20 mouse cellular contexts compared by ENCODE assay signal in genomic region chr8:117852521-117852920, GRCm38 (mm10). TPM values are rescaled to one million over a fixed set of nuclear protein-coding genes. Genes with fewer than 3 reads are reported as not detected.
A peak's percentile ranks its signal among the peaks of the same experiment; 100 is the strongest.
DNase-seq lines count a peak whose midpoint lies in the region; ATAC-seq and TF ChIP-seq lines count a peak whose summit lies in the region.
"Had no signal": no experiment of that assay in that cellular context is flagged by ENCODE, and none has a peak within 500 bp of the region (broad histone marks: within the 10 kb centered on the region; RNA-seq: fewer than 3 reads in every experiment).

No protein-coding gene starts in this region.

- H3K4me2 ChIP-seq in kidney, embryonic 16.5 days (replicated peaks; ENCODE audit: low read depth, low read length) = no peak overlapping the region
- H3K4me2 ChIP-seq: embryonic facial prominence, embryonic 12.5 days; forebrain, embryonic 13.5 days; forebrain, embryonic 15.5 days had no signal

- H3K79me2 ChIP-seq in MEL (ENCODE audit: control insufficient read depth, insufficient read depth, low read length, poor library complexity) = no peaks in the 10 kb centered on the region

- no peak for ATAC-seq in kidney, embryonic 16.5 days (ENCODE audit: low FRiP score, low TSS enrichment)
- no peak for ATAC-seq in megakaryocyte progenitor cell, adult 5-6 weeks (replicated peaks; ENCODE audit: poor library complexity)
- ATAC-seq: activated CD4-positive, CD25-positive, alpha-beta regulatory T cell, adult 4 months; forebrain, embryonic 13.5 days; forebrain, embryonic 15.5 days; forebrain, postnatal 0 days; Patski had no signal

- H3K9me3 ChIP-seq in kidney, embryonic 16.5 days (ENCODE audit: low read length) = no peaks in the 10 kb centered on the region
- H3K9me3 ChIP-seq in MEL (replicated peaks; ENCODE audit: insufficient read depth, low read length) = no peaks in the 10 kb centered on the region
- H3K9me3 ChIP-seq: embryonic facial prominence, embryonic 10.5 days; embryonic facial prominence, embryonic 12.5 days; forebrain, embryonic 13.5 days; forebrain, embryonic 15.5 days had no signal

- H3K27ac ChIP-seq in kidney, embryonic 16.5 days (ENCODE audit: low read length) = no peak overlapping the region
- H3K27ac ChIP-seq in MEL (ENCODE audit: control insufficient read depth, low read depth, low read length) = peak overlapping the region; percentile 27; the same call in 1 of the 2 replicates
- H3K27ac ChIP-seq: embryonic facial prominence, embryonic 10.5 days; embryonic facial prominence, embryonic 12.5 days; forebrain, embryonic 13.5 days; forebrain, embryonic 15.5 days had no signal

- no peaks in the 10 kb centered on the region for H3K36me3 ChIP-seq in kidney, embryonic 16.5 days (ENCODE audit: insufficient read depth, low read length)
- peaks cover 0 to 17% of the 10 kb centered on the region in 2 experiments; a peak in 2 of 4 replicates for H3K36me3 ChIP-seq in MEL (ENCODE audit: control insufficient read depth in 1 of 2, insufficient read depth in 2 of 2, low read length in 2 of 2)
- H3K36me3 ChIP-seq: embryonic facial prominence, embryonic 10.5 days; embryonic facial prominence, embryonic 12.5 days; forebrain, embryonic 15.5 days had no signal

- no peak overlapping the region for H3K9ac ChIP-seq in kidney, embryonic 16.5 days (replicated peaks; ENCODE audit: low read length)
- no peak overlapping the region for H3K9ac ChIP-seq in MEL (ENCODE audit: control insufficient read depth, low read depth, low read length, poor library complexity, severe bottlenecking)
- H3K9ac ChIP-seq: embryonic facial prominence, embryonic 12.5 days; forebrain, embryonic 13.5 days; forebrain, embryonic 15.5 days; forebrain, postnatal 0 days had no signal

- TF ChIP-seq POLR2A in MEL (IDR thresholded peaks at IDR 0.05; ENCODE audit: control insufficient read depth in 1 of 2, insufficient read depth in 1 of 2, low read depth in 1 of 2, low read length in 2 of 2, poor library complexity in 1 of 2) = no peak

- H3K4me1 ChIP-seq in kidney, embryonic 16.5 days (ENCODE audit: insufficient read depth, low read length) = no peaks in the 10 kb centered on the region
- H3K4me1 ChIP-seq in MEL (ENCODE audit: control insufficient read depth in 1 of 2, insufficient read depth in 2 of 2, low read length in 2 of 2) = peaks cover 13 to 25% of the 10 kb centered on the region in 2 experiments
- H3K4me1 ChIP-seq: embryonic facial prominence, embryonic 12.5 days; forebrain, embryonic 13.5 days; forebrain, embryonic 15.5 days had no signal

- TF ChIP-seq RAD21 in MEL (IDR thresholded peaks at IDR 0.05; ENCODE audit: low read depth, low read length) = no peak

- no peak for TF ChIP-seq CTCF in MEL (IDR thresholded peaks at IDR 0.05 in 2 of 3, conservative IDR thresholded peaks at IDR 0.05 in 1 of 3; ENCODE audit: control insufficient read depth in 1 of 3, insufficient read depth in 1 of 3, low read depth in 2 of 3, low read length in 3 of 3, poor library complexity in 1 of 3, severe bottlenecking in 1 of 3)

- no peaks in the 10 kb centered on the region for H3K27me3 ChIP-seq in kidney, embryonic 16.5 days (ENCODE audit: insufficient read depth, low read length)
- no peaks in the 10 kb centered on the region for H3K27me3 ChIP-seq in MEL (ENCODE audit: control insufficient read depth in 1 of 2, insufficient read depth in 2 of 2, low read length in 2 of 2)
- H3K27me3 ChIP-seq: embryonic facial prominence, embryonic 12.5 days; forebrain, embryonic 13.5 days; forebrain, embryonic 15.5 days had no signal

- H3K4me3 ChIP-seq in kidney, embryonic 16.5 days (ENCODE audit: low read length) = no peak overlapping the region
- H3K4me3 ChIP-seq in MEL (ENCODE audit: control insufficient read depth in 1 of 2, insufficient read depth in 1 of 2, low read depth in 2 of 2, low read length in 2 of 2) = peak overlapping the region in 1 of 2 experiments; percentile 54; a peak in 2 of 4 replicates
- H3K4me3 ChIP-seq: embryonic facial prominence, embryonic 10.5 days; embryonic facial prominence, embryonic 12.5 days; forebrain, embryonic 13.5 days; forebrain, embryonic 15.5 days had no signal

- TF ChIP-seq EP300 in MEL (IDR thresholded peaks at IDR 0.05; ENCODE audit: low read depth in 1 of 2, low read length in 2 of 2) = peak; percentile 18 to 50; a peak in 1 of 4 replicates

- whole genome bisulfite sequencing in kidney, embryonic 16.5 days = 58% methylated on average over 6 of the region's 6 CpGs

- DNase-seq in kidney, postnatal 4 days = peak; percentile 19 to 33
- DNase-seq in MEL (ENCODE audit: low read depth, low spot score) = no peak
- peak; percentile 23 for DNase-seq in forelimb bud, embryonic 11.5 days (ENCODE audit: low read depth, low spot score)
- DNase-seq: adrenal gland, adult 8-10 months; adrenal gland, postnatal 14 days; adrenal gland, postnatal 36 days; cerebellum, adult 11-12 months; cerebellum, adult 2 months; cerebellum, adult 9-10 months; cerebellum, postnatal 10 days; cerebellum, postnatal 25 days; forebrain, postnatal 0 days had no signal

TF ChIP-seq in MEL, 35 proteins besides CTCF, POLR2A, EP300 and RAD21:
- TF ChIP-seq BHLHE40 (IDR thresholded peaks at IDR 0.05; ENCODE audit: borderline replicate concordance, low read depth, low read length) (no peak), CHD2 (IDR thresholded peaks at IDR 0.05; ENCODE audit: low read length) (no peak), MAFK (IDR thresholded peaks at IDR 0.05; ENCODE audit: borderline replicate concordance, low read depth, low read length) (no peak), MAX (IDR thresholded peaks at IDR 0.05; ENCODE audit: low read length) (no peak), MAZ (IDR thresholded peaks at IDR 0.05; ENCODE audit: low read depth, low read length) (no peak), MYB (IDR thresholded peaks at IDR 0.05; ENCODE audit: low read depth, low read length) (no peak), TBP (IDR thresholded peaks at IDR 0.05; ENCODE audit: low read depth, low read length) (no peak), POLR2AphosphoS5 (IDR thresholded peaks at IDR 0.05; ENCODE audit: borderline replicate concordance, low read depth, low read length) (no peak), HCFC1 (IDR thresholded peaks at IDR 0.05; ENCODE audit: low read depth, low read length) (no peak), RCOR1 (IDR thresholded peaks at IDR 0.05; ENCODE audit: low read depth, low read length) (no peak), KAT2A (conservative IDR thresholded peaks at IDR 0.05; ENCODE audit: low read depth, low read length) (no peak), ZKSCAN1 (IDR thresholded peaks at IDR 0.05; ENCODE audit: low read depth, low read length) (no peak), ZNF384 (IDR thresholded peaks at IDR 0.05; ENCODE audit: low read depth, low read length) (no peak), TAL1 (IDR thresholded peaks at IDR 0.05; ENCODE audit: low read length) (no peak), MXI1 (IDR thresholded peaks at IDR 0.05; ENCODE audit: low read depth, low read length) (no peak), ETS1 (IDR thresholded peaks at IDR 0.05; ENCODE audit: low read depth, low read length) (no peak), E2F4 (IDR thresholded peaks at IDR 0.05; ENCODE audit: borderline replicate concordance, low read depth, low read length) (no peak), USF1 (IDR thresholded peaks at IDR 0.05; ENCODE audit: low read depth, low read length) (no peak), JUND (IDR thresholded peaks at IDR 0.05; ENCODE audit: low read depth, low read length) (no peak)

RNA-seq across cellular contexts. Expression of gene Mphosph6, which starts 50.8 kb away (rescaled TPM):
- polyA plus RNA-seq in kidney, embryonic 16.5 days (2015; fragmentation: Nextera tagmentation; extraction: Ambion mirVana) = 65.7 and 67.6 TPM in 2 replicates
- 54.5 and 67.8 TPM in 2 replicates for total RNA-seq in MEL (2012; rRNA removed)
- 10 to 100 TPM in 1 of 2 experiments, not detected in 1; 98.8 TPM for polyA plus RNA-seq in MEL (2012; ENCODE audit: insufficient read depth in 1 of 2, insufficient read length in 2 of 2, low read depth in 1 of 2, low replicate concordance in 2 of 2, missing spikeins in 1 of 2)
- 67.2 and 69.9 TPM in 2 replicates for total RNA-seq in megakaryocyte progenitor cell, adult 5-6 weeks (2015)
- 46.5 and 47.4 TPM in 2 replicates for total RNA-seq in megakaryocyte progenitor cell, adult 5-6 weeks (2017)
